Mouse (Mus musculus) liver, postnatal 0 days (tissue): ENCODE data around the gene Timp2.

Source experiments
- CTCF ChIP-seq: sonication (generic); IDR thresholded peaks from 2 replicates; pipeline ENCODE4 v1.5.1; 2016; ENCODE audit warnings: antibody characterized with exemption, low read depth
- EP300 ChIP-seq: IDR thresholded peaks from 2 replicates; pipeline ENCODE4 v1.6.1; 2016; ENCODE audit warnings: antibody characterized with exemption, low read depth, mild to moderate bottlenecking

GRCm38 (mm10) chr11:118330777-118331176 lies 24.8 kb downstream of the Timp2 start:
- no peak for TF ChIP-seq EP300
- TF ChIP-seq CTCF: no peak
